Mouse (Mus musculus) intestine, embryonic 16.5 days (tissue): ENCODE results near the gene Cdc42bpa. TPM values are rescaled to one million over a fixed set of nuclear protein-coding genes. Genes with fewer than 3 reads are reported as not detected.

Experiments
- ATAC-seq: fragments of 200-750 bp; cut with Nextera tagmentation; 2 replicates; pipeline ENCODE4 v1.8.0; 2017; ENCODE audit warnings: moderate TSS enrichment, moderate library complexity
- H3K27ac ChIP-seq: fragments of 300-500 bp; sonication (generic); 2 replicates; pipeline ENCODE4 v1.5.1; 2014; ENCODE audit warnings: mild to moderate bottlenecking, low read length
- H3K27me3 ChIP-seq: fragments of 300-500 bp; sonication (generic); replicated peaks from 2 replicates; pipeline ENCODE4 v1.6.1; 2014; ENCODE audit warnings: low read length, control low read depth, mixed read lengths; ENCODE audit not compliant: control insufficient read depth, insufficient read depth
- H3K36me3 ChIP-seq: fragments of 300-500 bp; sonication (generic); 2 replicates; pipeline ENCODE4 v1.6.1; 2014; ENCODE audit warnings: low read length, control low read depth; ENCODE audit not compliant: control insufficient read depth, insufficient read depth
- H3K4me1 ChIP-seq: fragments of 300-500 bp; sonication (generic); 2 replicates; pipeline ENCODE4 v1.6.1; 2014; ENCODE audit warnings: low read length, control low read depth, mixed read lengths; ENCODE audit not compliant: control insufficient read depth, insufficient read depth
- H3K4me2 ChIP-seq: fragments of 300-500 bp; sonication (generic); 2 replicates; pipeline ENCODE4 v1.6.1; 2014; ENCODE audit warnings: low read depth, low read length, control low read depth
- H3K4me3 ChIP-seq: fragments of 300-500 bp; sonication (generic); 2 replicates; pipeline ENCODE4 v1.5.1; 2014; ENCODE audit warnings: mild to moderate bottlenecking, low read length
- H3K9ac ChIP-seq: fragments of 300-500 bp; sonication (generic); 2 replicates; pipeline ENCODE4 v1.6.1; 2014; ENCODE audit warnings: low read depth, low read length
- H3K9me3 ChIP-seq: fragments of 300-500 bp; sonication (generic); 2 replicates; pipeline ENCODE4 v1.6.1; 2016; ENCODE audit warnings: low read length, control low read depth; ENCODE audit not compliant: control insufficient read depth
- WGBS: fragments of 180-500 bp; shearing (Covaris S2); extraction: QIAGEN DNeasy Blood & Tissue Kit; methylation state at CpG from one replicate; pipeline ENCODE4 v1.1.7; 2014; 5-methylcytosine and 5-hydroxymethylcytosine counted together
- polyA plus RNA-seq: library from polyadenylated mRNA; unstranded; fragments of >200 nt; fragmentation: Nextera tagmentation; extraction: Ambion mirVana; gene quantifications from 2 replicates; pipeline ENCODE4 v1.2.1, GENCODE M21; 2015

Cdc42bpa gene
- polyA plus RNA-seq, 1 experiment from 2014 or later: 8.2 TPM

- H3K4me3 ChIP-seq: no peak overlapping the region
- H3K9me3 ChIP-seq: peaks cover 7% of the 10 kb centered on the region
- no peak for ATAC-seq
- WGBS: 49% methylated on average over 1 of the region's 1 CpGs
- H3K36me3 ChIP-seq: no peaks in the 10 kb centered on the region
- H3K27me3 ChIP-seq: no peaks in the 10 kb centered on the region
- H3K4me2 ChIP-seq: no peak overlapping the region
- no peaks in the 10 kb centered on the region for H3K4me1 ChIP-seq
- H3K27ac ChIP-seq: no peak overlapping the region
- H3K9ac ChIP-seq: no peak overlapping the region
Observed at GRCm38 (mm10) chr1:179978742-179979141, 18.5 kb downstream of the Cdc42bpa start.

GRCm38 (mm10) chr1:179981680-179982079 lies 21.4 kb downstream of the Cdc42bpa start:
- no peak overlapping the region for H3K4me3 ChIP-seq
- no peak for ATAC-seq
- H3K4me2 ChIP-seq: no peak overlapping the region
- H3K36me3 ChIP-seq: no peaks in the 10 kb centered on the region
- no peak overlapping the region for H3K27ac ChIP-seq
- peaks cover 7% of the 10 kb centered on the region for H3K9me3 ChIP-seq
- H3K27me3 ChIP-seq: no peaks in the 10 kb centered on the region
- H3K4me1 ChIP-seq: no peaks in the 10 kb centered on the region
- no peak overlapping the region for H3K9ac ChIP-seq

GRCm38 (mm10) chr1:179982183-179982582 lies 21.9 kb downstream of the Cdc42bpa start:
- Histone ChIP-seq H3K27me3 (no peaks in the 10 kb centered on the region), H3K4me1 (no peaks in the 10 kb centered on the region), H3K9ac (no peak overlapping the region), H3K36me3 (no peaks in the 10 kb centered on the region), H3K9me3 (peaks cover 7% of the 10 kb centered on the region), H3K4me2 (no peak overlapping the region), H3K27ac (no peak overlapping the region), H3K4me3 (no peak overlapping the region)
- no peak for ATAC-seq
- WGBS: 82% methylated on average over 1 of the region's 1 CpGs

GRCm38 (mm10) chr1:179982933-179983332 lies 22.7 kb downstream of the Cdc42bpa start:
- Histone ChIP-seq H3K9ac (no peak overlapping the region), H3K4me2 (no peak overlapping the region), H3K4me1 (no peaks in the 10 kb centered on the region), H3K36me3 (no peaks in the 10 kb centered on the region), H3K4me3 (no peak overlapping the region), H3K27ac (no peak overlapping the region), H3K27me3 (no peaks in the 10 kb centered on the region), H3K9me3 (peaks cover 7% of the 10 kb centered on the region)
- no peak for ATAC-seq
- WGBS: 89% methylated on average over 1 of the region's 1 CpGs

GRCm38 (mm10) chr1:179984171-179984570 lies 23.9 kb downstream of the Cdc42bpa start:
- H3K9ac ChIP-seq: no peak overlapping the region
- H3K27me3 ChIP-seq: no peaks in the 10 kb centered on the region
- WGBS: 81% methylated on average over 1 of the region's 1 CpGs
- no peak for ATAC-seq
- H3K9me3 ChIP-seq: peaks cover 7% of the 10 kb centered on the region
- no peaks in the 10 kb centered on the region for H3K36me3 ChIP-seq
- H3K27ac ChIP-seq: no peak overlapping the region
- no peak overlapping the region for H3K4me3 ChIP-seq
- H3K4me1 ChIP-seq: no peaks in the 10 kb centered on the region
- no peak overlapping the region for H3K4me2 ChIP-seq

- Histone ChIP-seq H3K27me3 (no peaks in the 10 kb centered on the region), H3K9me3 (no peaks in the 10 kb centered on the region), H3K36me3 (no peaks in the 10 kb centered on the region), H3K4me3 (peak overlapping the region; percentile 21; the same call in 1 of the 2 replicates), H3K27ac (no peak overlapping the region), H3K4me1 (no peaks in the 10 kb centered on the region), H3K4me2 (peak overlapping the region; percentile 17; the same call in 1 of the 2 replicates), H3K9ac (no peak overlapping the region)
- ATAC-seq: peak; percentile 94
- 30% methylated on average over 6 of the region's 6 CpGs for WGBS
Observed at GRCm38 (mm10) chr1:179991660-179992235, 31.5 kb downstream of the Cdc42bpa start.

- Histone ChIP-seq H3K9ac (no peak overlapping the region), H3K27me3 (no peaks in the 10 kb centered on the region), H3K36me3 (no peaks in the 10 kb centered on the region), H3K4me2 (no peak overlapping the region), H3K9me3 (no peaks in the 10 kb centered on the region), H3K27ac (no peak overlapping the region), H3K4me1 (no peaks in the 10 kb centered on the region), H3K4me3 (no peak overlapping the region)
- no peak for ATAC-seq
- 81% methylated on average over 1 of the region's 1 CpGs for WGBS
Observed at GRCm38 (mm10) chr1:179992255-179992654, 32.0 kb downstream of the Cdc42bpa start.

GRCm38 (mm10) chr1:180008057-180008456 lies 47.8 kb downstream of the Cdc42bpa start:
- no peak overlapping the region for H3K4me2 ChIP-seq
- H3K9ac ChIP-seq: no peak overlapping the region
- ATAC-seq: no peak
- H3K4me1 ChIP-seq: no peaks in the 10 kb centered on the region
- H3K27me3 ChIP-seq: no peaks in the 10 kb centered on the region
- no peaks in the 10 kb centered on the region for H3K36me3 ChIP-seq
- no peaks in the 10 kb centered on the region for H3K9me3 ChIP-seq
- no peak overlapping the region for H3K4me3 ChIP-seq
- H3K27ac ChIP-seq: no peak overlapping the region

GRCm38 (mm10) chr1:180013479-180013878 lies 53.2 kb downstream of the Cdc42bpa start:
- H3K36me3 ChIP-seq: no peaks in the 10 kb centered on the region

GRCm38 (mm10) chr1:180018218-180018617 lies 57.9 kb downstream of the Cdc42bpa start:
- Histone ChIP-seq H3K27ac (no peak overlapping the region), H3K4me3 (no peak overlapping the region), H3K9ac (no peak overlapping the region), H3K4me2 (no peak overlapping the region), H3K9me3 (no peaks in the 10 kb centered on the region), H3K36me3 (no peaks in the 10 kb centered on the region), H3K27me3 (no peaks in the 10 kb centered on the region), H3K4me1 (peaks cover 5% of the 10 kb centered on the region; the same call in 1 of the 2 replicates)
- 87% methylated on average over 2 of the region's 2 CpGs for WGBS
- no peak for ATAC-seq

More at GRCm38 (mm10) chr1:180013479-180013878, 53.2 kb downstream of the Cdc42bpa start:
- Histone ChIP-seq H3K4me2 (no peak overlapping the region), H3K4me3 (no peak overlapping the region), H3K27ac (no peak overlapping the region), H3K9me3 (no peaks in the 10 kb centered on the region), H3K9ac (no peak overlapping the region), H3K27me3 (no peaks in the 10 kb centered on the region), H3K4me1 (no peaks in the 10 kb centered on the region)
- peak; percentile 85 for ATAC-seq
- 64% methylated on average over 4 of the region's 4 CpGs for WGBS
